Mouse (Mus musculus): Measurements from ENCODE around the gene Olfr688. TPM values are rescaled to one million over a fixed set of nuclear protein-coding genes. Genes with fewer than 3 reads are reported as not detected.

Olfr688 gene
- not detected in 2 replicates for polyA plus RNA-seq (2014; fragmentation: Nextera tagmentation; extraction: Ambion mirVana)

DNA sequence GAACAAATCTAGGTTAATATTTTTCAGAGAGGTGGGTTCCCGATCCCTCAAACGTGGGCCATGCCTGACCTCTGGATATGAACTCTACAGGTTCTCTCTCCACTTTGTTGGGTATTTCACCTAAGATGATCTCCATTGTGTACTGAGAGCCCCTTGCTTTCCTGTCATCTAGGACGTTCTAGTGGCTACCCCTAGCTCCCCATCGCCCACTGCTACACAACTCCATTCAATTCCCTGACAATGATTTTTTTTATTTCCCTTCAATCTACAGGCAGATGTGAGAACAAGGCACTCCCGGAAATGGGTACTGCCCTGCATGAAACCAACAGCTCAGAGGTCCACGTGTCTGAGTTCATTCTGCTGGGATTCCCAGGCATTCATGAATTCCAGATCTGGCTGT, at the start of gene Olfr688:
Gene Olfr688 (plus strand): TSS at position 301 of the 400 bp plus-strand sequence.
- no peaks in the 10 kb centered on the region for H3K36me3 ChIP-seq (ENCODE audit: insufficient read depth)
- H3K27me3 ChIP-seq (ENCODE audit: insufficient read depth, low read length): no peaks in the 10 kb centered on the region
- no peaks in the 10 kb centered on the region for H3K4me1 ChIP-seq (ENCODE audit: insufficient read depth)
- H3K9ac ChIP-seq: no peak within 1 kb of the TSS
- no peak within 1 kb of the TSS for H3K4me2 ChIP-seq
- H3K9me3 ChIP-seq (ENCODE audit: low read depth, low read length): no peaks in the 10 kb centered on the region
- no peak within 1 kb of the TSS for H3K27ac ChIP-seq (ENCODE audit: low read depth)
- H3K4me3 ChIP-seq (ENCODE audit: low read depth, low read length): no peak within 1 kb of the TSS
- no peak for TF ChIP-seq CTCF (IDR thresholded peaks at IDR 0.05; ENCODE audit: low read depth)
- ATAC-seq (ENCODE audit: insufficient read depth) (no peak), DNase-seq (no peak)
- 73% methylated on average over 6 of the region's 6 CpGs for WGBS

DNA sequence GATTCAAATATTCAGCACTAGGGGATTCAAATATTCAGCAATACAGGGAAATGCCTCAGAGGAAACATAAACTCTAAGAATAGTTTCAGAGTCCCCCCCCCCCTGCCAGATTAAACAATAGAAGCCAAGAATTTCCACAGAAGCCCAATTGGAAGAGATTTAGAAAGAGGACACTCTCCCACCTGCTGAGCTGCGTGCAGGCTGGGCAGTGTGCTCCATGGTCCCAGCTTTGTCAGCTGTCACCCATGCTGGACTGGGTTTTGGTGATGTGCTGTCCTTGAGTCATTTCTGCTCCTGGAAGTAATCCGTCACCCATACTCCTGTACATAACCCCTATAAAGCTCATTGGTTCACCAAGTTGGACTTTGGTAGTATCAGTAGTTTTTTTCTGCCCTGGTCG, 40.2 kb upstream of the Olfr688 start:
- Histone ChIP-seq H3K4me1 (ENCODE audit: insufficient read depth) (no peaks in the 10 kb centered on the region), H3K4me3 (ENCODE audit: low read depth, low read length) (no peak overlapping the region), H3K9me3 (ENCODE audit: low read depth, low read length) (no peaks in the 10 kb centered on the region), H3K27ac (ENCODE audit: low read depth) (no peak overlapping the region), H3K36me3 (ENCODE audit: insufficient read depth) (no peaks in the 10 kb centered on the region), H3K9ac (no peak overlapping the region), H3K4me2 (no peak overlapping the region), H3K27me3 (ENCODE audit: insufficient read depth, low read length) (no peaks in the 10 kb centered on the region)
- ATAC-seq (ENCODE audit: insufficient read depth): no peak
- no peak for DNase-seq
- 76% methylated on average over 3 of the region's 3 CpGs for WGBS
- no peak for TF ChIP-seq CTCF (IDR thresholded peaks at IDR 0.05; ENCODE audit: low read depth)

DNA sequence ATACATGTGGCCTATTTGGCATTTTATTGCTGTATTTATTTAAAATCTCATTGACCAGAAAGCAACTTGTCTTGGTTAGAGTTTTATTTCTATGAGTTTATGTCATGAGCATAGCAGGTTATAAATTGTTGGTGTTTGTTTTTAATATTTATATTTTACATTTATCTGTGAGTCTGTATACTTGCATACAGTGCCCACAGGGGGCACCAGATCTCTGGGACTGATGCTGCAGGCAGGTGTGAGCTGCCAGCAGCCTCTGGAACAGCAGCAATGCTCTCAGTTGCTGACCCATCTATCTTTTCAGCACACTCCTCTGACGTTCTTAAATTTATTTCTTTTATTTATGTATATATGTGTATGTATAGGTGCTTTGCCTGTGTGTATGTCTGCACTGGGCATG, 39.7 kb upstream of the Olfr688 start:
- no peaks in the 10 kb centered on the region for H3K4me1 ChIP-seq (ENCODE audit: insufficient read depth)
- H3K4me3 ChIP-seq (ENCODE audit: low read depth, low read length): no peak overlapping the region
- 39% methylated on average over 1 of the region's 1 CpGs for WGBS
- no peaks in the 10 kb centered on the region for H3K27me3 ChIP-seq (ENCODE audit: insufficient read depth, low read length)
- H3K4me2 ChIP-seq: no peak overlapping the region
- no peaks in the 10 kb centered on the region for H3K9me3 ChIP-seq (ENCODE audit: low read depth, low read length)
- DNase-seq (no peak), ATAC-seq (ENCODE audit: insufficient read depth) (no peak)
- no peak for TF ChIP-seq CTCF (IDR thresholded peaks at IDR 0.05; ENCODE audit: low read depth)
- H3K27ac ChIP-seq (ENCODE audit: low read depth): no peak overlapping the region
- H3K9ac ChIP-seq: no peak overlapping the region
- no peaks in the 10 kb centered on the region for H3K36me3 ChIP-seq (ENCODE audit: insufficient read depth)

DNA sequence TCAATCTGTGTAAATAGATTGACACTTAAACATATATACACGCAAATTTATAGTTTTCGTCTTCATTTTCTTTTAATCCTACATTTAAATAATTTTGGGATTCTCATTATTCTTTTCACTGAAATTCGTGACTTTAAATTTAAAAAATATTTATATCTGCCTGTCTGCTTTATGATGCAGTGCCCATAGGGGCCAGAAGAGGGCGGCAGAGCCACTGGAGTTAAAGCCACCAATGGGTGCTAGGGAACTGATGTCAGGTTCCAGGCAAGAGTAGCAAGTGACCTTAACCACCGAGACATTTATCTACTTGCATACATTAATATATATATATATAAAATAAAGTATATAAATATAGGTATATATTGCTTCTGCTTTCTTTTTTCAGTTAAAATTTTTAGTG, 31.2 kb upstream of the Olfr688 start:
- no peaks in the 10 kb centered on the region for H3K36me3 ChIP-seq (ENCODE audit: insufficient read depth)
- peak; percentile 33; the same call in 1 of the 2 replicates for TF ChIP-seq CTCF (IDR thresholded peaks at IDR 0.05; ENCODE audit: low read depth)
- WGBS: 59% methylated on average over 5 of the region's 5 CpGs
- no peak overlapping the region for H3K4me2 ChIP-seq
- no peak overlapping the region for H3K9ac ChIP-seq
- no peak overlapping the region for H3K4me3 ChIP-seq (ENCODE audit: low read depth, low read length)
- no peaks in the 10 kb centered on the region for H3K27me3 ChIP-seq (ENCODE audit: insufficient read depth, low read length)
- no peak for ATAC-seq (ENCODE audit: insufficient read depth)
- DNase-seq: peak; percentile 29
- H3K9me3 ChIP-seq (ENCODE audit: low read depth, low read length): no peaks in the 10 kb centered on the region
- no peak overlapping the region for H3K27ac ChIP-seq (ENCODE audit: low read depth)
- no peaks in the 10 kb centered on the region for H3K4me1 ChIP-seq (ENCODE audit: insufficient read depth)

DNA sequence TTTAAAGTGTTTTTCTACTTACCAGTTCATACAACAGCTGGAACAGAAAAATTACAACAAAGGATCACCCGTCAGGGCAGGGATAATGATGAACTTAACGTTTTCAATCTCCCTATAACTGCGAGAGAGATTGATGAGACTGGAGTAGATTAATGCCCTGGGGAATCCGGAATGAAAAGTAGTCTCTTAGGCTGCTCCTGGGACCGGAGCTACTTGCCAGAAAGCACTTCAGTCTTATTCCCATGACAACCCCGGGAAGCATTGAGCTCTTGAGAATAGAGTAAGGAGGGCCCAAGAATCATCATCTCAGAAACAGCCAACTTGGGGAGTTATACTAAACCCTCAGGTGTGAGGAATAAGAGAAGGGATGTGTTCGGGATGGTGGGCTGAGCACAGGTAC, 15.5 kb upstream of the Olfr688 start:
- Histone ChIP-seq H3K4me2 (no peak overlapping the region), H3K9me3 (ENCODE audit: low read depth, low read length) (no peaks in the 10 kb centered on the region), H3K27me3 (ENCODE audit: insufficient read depth, low read length) (no peaks in the 10 kb centered on the region), H3K4me1 (ENCODE audit: insufficient read depth) (no peaks in the 10 kb centered on the region), H3K4me3 (ENCODE audit: low read depth, low read length) (no peak overlapping the region), H3K27ac (ENCODE audit: low read depth) (no peak overlapping the region), H3K9ac (no peak overlapping the region), H3K36me3 (ENCODE audit: insufficient read depth) (no peaks in the 10 kb centered on the region)
- DNase-seq (no peak), ATAC-seq (ENCODE audit: insufficient read depth) (no peak)
- TF ChIP-seq CTCF (IDR thresholded peaks at IDR 0.05; ENCODE audit: low read depth): no peak
- 52% methylated on average over 7 of the region's 7 CpGs for WGBS

DNA sequence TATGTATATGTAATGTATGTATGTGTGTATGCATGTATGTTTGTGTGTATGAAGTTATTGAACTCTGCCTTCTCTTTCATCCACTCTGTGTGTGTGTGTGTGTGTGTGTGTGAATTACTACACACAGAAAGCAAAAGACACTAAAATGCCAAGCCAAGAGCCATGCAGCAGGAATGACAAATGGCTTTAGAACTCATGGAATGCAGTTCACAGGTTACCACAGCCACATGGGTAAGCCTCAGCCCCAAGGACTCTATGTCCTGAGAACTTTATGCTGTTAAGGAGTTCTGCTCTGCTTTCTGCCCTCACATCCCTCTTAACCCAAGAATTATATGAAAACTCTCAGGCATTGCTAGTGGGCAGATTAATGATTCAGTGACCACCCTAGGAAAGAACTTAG, 2.2 kb downstream of the Olfr688 start:
- Histone ChIP-seq H3K9ac (no peak overlapping the region), H3K4me3 (ENCODE audit: low read depth, low read length) (no peak overlapping the region), H3K9me3 (ENCODE audit: low read depth, low read length) (no peaks in the 10 kb centered on the region), H3K27ac (ENCODE audit: low read depth) (no peak overlapping the region), H3K4me2 (no peak overlapping the region), H3K36me3 (ENCODE audit: insufficient read depth) (no peaks in the 10 kb centered on the region), H3K27me3 (ENCODE audit: insufficient read depth, low read length) (no peaks in the 10 kb centered on the region), H3K4me1 (ENCODE audit: insufficient read depth) (no peaks in the 10 kb centered on the region)
- no peak for ATAC-seq (ENCODE audit: insufficient read depth)
- no peak for DNase-seq
- no peak for TF ChIP-seq CTCF (IDR thresholded peaks at IDR 0.05; ENCODE audit: low read depth)

DNA sequence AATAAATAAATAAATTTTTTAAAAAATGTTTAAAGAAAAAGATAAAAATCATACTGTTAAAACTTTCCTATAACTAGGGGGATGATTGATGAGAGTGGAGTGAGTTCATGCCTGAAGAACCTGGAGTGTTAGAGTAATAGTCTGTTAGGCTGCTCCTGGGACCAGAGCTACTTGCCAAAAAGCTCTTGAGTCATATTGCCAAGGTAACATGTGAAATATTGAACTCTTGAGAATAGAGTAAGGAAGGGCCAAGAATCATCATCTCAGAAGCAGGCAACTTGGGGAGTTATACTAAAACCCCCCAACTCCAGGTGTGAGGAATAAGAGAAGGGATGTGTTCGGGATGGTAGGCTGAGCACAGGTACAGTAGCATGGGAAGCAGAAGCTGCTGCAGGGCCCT, 23.0 kb downstream of the Olfr688 start, which contains the start of gene Olfr689:
Gene Olfr689 (plus strand): TSS at position 301 of the 400 bp plus-strand sequence.
- 68% methylated on average over 1 of the region's 1 CpGs for WGBS
- H3K4me2 ChIP-seq: no peak within 1 kb of the TSS

DNA sequence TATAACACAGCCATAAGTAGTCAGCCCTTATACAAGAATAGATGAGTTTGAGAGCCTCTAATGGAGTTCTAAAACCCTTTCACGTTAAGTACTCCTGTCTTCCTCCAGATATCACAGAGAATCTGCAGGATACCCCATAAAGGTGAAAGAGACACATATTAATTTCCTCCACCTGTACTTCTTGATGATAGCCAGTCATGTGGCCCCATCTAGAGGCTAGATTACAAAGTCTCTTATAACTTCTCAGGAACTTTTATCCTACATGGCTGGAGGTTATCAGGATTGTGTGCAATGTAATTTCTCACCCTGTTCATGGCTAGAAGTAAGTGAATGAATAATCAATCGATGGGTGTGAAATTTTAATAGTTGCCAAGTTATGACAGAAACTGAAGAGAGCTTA, 37.4 kb downstream of the Olfr688 start:
- 63% methylated on average over 2 of the region's 2 CpGs for WGBS
- no peaks in the 10 kb centered on the region for H3K36me3 ChIP-seq (ENCODE audit: insufficient read depth)
- no peak overlapping the region for H3K9ac ChIP-seq
- TF ChIP-seq CTCF (IDR thresholded peaks at IDR 0.05; ENCODE audit: low read depth): no peak
- H3K4me1 ChIP-seq (ENCODE audit: insufficient read depth): no peaks in the 10 kb centered on the region
- no peak overlapping the region for H3K27ac ChIP-seq (ENCODE audit: low read depth)
- H3K4me2 ChIP-seq: no peak overlapping the region
- ATAC-seq (ENCODE audit: insufficient read depth) (no peak), DNase-seq (no peak)
- H3K4me3 ChIP-seq (ENCODE audit: low read depth, low read length): no peak overlapping the region
- no peaks in the 10 kb centered on the region for H3K27me3 ChIP-seq (ENCODE audit: insufficient read depth, low read length)
- H3K9me3 ChIP-seq (ENCODE audit: low read depth, low read length): no peaks in the 10 kb centered on the region

More for the DNA sequence above, 23.0 kb downstream of the Olfr688 start, which contains the start of gene Olfr689:
- H3K9ac ChIP-seq: no peak within 1 kb of the TSS
- no peaks in the 10 kb centered on the region for H3K4me1 ChIP-seq (ENCODE audit: insufficient read depth)
- no peaks in the 10 kb centered on the region for H3K36me3 ChIP-seq (ENCODE audit: insufficient read depth)
- H3K4me3 ChIP-seq (ENCODE audit: low read depth, low read length): no peak within 1 kb of the TSS
- DNase-seq (no peak), ATAC-seq (ENCODE audit: insufficient read depth) (no peak)
- H3K27ac ChIP-seq (ENCODE audit: low read depth): no peak within 1 kb of the TSS
- H3K9me3 ChIP-seq (ENCODE audit: low read depth, low read length): no peaks in the 10 kb centered on the region
- no peaks in the 10 kb centered on the region for H3K27me3 ChIP-seq (ENCODE audit: insufficient read depth, low read length)
- no peak for TF ChIP-seq CTCF (IDR thresholded peaks at IDR 0.05; ENCODE audit: low read depth)
